Mouse (Mus musculus) frontal cortex, adult (tissue): ENCODE measurements at regions not wholly inside any gene's neighbourhood (a gene's known extent, or its start where the extent isn't known, plus 50 kb on each side); places are given as distances from the start of the nearest gene placed in this dataset.
A peak's percentile ranks its signal among the peaks of the same experiment; 100 is the strongest.

Experiments used
- ATAC-seq: cut with Nextera tagmentation; 2 replicates; pipeline ENCODE4 v1.9.2; 2017; ENCODE audit warnings: mild to moderate bottlenecking, moderate library complexity, mixed read lengths; ENCODE audit not compliant: low TSS enrichment

GRCm38 (mm10) chr2:118031662-118032061 lies 80.0 kb upstream of the Thbs1 start:
- ATAC-seq = no peak

GRCm38 (mm10) chr2:118033377-118033776 lies 78.3 kb upstream of the Thbs1 start:
- ATAC-seq = no peak

DNA sequence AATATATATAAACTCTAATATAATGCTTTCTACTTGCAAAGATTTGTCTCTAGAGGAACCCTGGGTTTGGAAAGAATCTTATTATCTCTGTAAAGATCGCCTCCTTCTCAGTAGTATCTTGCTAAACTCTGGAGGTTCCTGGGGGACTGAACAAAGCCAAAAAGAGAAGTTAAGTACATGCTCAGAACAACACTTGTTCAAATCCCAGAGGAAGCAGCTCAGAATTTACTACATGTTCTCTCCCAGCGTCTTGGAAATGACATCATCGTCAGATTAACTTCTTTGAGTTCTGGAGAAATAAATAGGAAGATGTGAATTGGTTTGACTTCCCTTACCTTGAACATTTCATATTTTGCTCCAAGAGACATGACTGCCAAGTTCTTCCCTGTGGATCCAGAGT lies 77.7 kb upstream of the Thbs1 start:
- no peak for ATAC-seq

DNA sequence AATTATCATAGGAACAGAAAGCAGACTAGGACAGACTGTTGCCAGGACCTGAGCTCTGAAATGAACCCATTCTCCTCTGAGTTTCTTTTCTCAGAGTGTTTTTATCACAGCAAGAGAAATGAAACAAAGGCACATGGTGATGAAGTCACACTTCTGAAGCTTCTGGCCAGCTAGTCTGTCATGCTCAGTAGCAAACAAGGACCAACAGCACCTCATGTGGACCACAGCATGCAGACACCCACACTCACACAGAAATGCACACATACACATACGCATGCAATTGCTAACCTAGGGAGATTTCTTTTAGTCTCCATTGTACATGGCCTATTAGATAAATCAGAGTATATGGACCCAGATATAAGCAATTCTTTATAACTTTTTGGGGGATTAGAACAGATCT lies 76.3 kb upstream of the Thbs1 start:
- ATAC-seq = no peak

DNA sequence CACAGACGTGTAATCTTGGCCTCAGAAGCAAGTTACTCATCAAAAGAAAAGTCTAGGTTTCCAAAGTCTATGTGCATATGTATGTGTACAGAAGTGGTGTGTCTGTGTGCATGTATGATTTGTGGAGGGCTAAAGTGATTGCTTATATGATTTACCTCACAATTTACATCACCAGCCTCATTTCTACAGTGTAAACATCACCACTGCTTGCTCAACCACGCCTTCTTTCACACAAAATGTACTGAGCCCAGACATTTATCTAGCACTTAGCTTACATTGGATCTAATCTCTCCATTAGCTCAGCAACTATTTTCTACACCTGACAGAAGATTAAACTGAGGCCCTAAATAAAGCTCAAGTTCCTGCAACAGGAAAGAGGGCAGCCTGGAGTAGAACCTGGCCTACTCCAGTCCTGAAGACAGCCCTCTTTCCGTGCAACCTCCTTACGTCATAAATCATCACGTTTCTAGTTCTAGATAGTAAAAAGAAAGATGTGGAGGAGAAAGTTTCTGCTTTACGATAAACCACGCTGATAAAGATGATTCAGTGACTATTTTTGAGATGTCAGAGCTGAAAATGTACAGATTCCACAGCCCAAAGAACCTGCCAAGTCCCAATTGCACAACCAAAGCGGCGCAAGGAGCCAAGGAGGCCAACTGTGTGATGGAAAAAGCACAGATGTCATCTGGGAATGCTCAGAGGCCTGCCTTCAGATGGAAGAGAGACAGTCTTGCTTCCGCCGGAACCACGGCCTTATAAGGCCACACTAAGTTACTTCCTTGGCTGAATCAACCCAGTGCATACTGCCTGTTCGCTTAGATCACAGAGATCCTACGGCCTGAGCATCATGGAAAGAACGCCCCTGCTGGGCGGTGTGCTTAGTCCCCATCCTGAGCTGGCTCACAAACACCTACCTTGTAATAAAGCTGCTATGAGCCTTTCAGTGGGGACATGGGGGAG lies 72.5 kb upstream of the Thbs1 start:
- ATAC-seq = peak; percentile 96

GRCm38 (mm10) chr2:118039819-118040206 lies 71.9 kb upstream of the Thbs1 start:
- no peak for ATAC-seq

DNA sequence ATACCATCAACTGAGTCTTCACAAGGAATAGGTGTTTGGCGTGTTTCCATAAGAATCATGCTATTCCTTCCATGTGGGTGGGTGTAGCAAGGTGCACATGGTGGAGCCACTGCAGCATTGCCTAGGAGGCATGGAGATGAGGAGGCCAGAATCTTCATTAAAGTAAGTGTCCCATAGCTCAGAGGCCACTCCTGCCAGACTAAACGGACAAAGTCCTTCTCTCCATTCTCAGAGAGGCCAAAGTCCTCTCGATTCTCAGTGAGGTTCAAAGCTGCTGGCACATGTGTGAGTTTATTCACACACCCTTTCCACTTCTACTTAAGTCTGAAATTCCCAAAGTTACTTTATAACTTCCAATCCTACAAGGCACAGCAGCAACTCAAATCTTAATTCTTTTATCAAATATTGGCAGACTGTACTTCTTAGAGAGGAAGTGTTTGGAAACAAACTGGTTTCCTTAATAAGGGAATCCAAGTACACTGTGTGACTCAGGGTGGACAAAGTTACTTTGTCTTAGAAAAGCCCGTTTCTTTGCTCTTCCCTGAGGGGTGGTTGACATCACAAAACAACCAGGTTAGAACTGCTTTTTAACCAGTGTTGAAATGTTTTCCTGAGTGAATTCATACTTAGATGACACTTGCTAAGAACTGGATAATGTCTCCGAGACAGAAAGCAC lies 69.2 kb upstream of the Thbs1 start:
- no peak for ATAC-seq

GRCm38 (mm10) chr2:118044666-118045065 lies 67.0 kb upstream of the Thbs1 start:
- ATAC-seq = no peak

- ATAC-seq = peak; percentile 38; the same call in 1 of the 2 replicates
These were observed 61.4 kb upstream of the Thbs1 start for GRCm38 (mm10) chr2:118050326-118050725.

- ATAC-seq = no peak
These were observed 60.1 kb upstream of the Thbs1 start for GRCm38 (mm10) chr2:118051610-118052009.

DNA sequence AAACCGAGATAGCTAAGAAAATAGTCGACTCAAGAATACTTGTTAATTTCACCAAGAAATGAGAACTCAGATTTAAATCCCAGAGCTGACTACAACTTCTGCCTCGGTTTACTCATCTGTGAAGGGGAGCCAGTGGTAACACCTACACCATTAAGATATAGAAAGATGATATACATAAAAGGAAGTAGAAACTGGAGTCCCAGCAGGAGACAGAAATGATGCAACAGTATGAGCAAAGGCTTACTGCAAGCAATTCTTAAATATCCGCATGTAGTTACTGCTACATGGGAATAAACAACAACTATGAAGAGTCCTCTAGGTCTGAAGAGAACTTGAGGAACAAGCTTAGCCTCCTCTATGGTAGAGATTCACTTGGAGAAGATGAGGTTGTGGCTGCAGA lies 58.2 kb upstream of the Thbs1 start:
- no peak for ATAC-seq

DNA sequence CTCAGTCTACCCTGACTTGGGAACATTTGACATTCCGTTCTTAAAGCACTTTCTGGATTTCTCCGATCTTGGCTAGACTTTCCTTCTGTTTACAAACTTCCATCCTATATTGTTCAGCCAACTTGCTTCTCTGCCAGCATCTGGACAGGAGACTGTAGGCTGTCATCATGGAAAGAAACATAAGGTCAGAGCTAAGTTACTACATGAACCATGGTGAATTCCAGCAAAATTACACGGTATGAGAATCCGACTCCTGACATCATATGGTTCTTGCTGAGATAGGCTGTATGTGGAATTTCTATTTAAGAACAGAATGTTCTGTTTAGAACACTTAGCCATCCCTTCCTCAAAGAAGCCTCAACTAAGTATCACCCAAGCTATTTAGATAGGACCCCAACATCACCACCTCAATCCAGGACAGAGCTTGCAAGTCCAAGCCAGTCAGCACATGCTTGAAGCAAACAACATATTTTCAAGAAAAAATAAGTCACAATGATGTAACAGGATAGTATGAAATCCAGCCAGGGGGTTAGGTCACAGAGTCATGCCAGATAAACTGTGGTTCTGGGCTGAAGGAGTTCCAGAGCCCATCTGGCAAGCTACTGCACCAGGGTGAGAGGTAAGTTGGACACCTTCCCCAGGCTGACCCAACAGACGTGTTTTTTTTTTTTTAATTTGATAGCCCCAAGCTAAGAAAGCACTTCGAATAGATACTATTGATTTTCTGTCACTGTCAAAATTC lies 52.9 kb upstream of the Thbs1 start:
- no peak for ATAC-seq

DNA sequence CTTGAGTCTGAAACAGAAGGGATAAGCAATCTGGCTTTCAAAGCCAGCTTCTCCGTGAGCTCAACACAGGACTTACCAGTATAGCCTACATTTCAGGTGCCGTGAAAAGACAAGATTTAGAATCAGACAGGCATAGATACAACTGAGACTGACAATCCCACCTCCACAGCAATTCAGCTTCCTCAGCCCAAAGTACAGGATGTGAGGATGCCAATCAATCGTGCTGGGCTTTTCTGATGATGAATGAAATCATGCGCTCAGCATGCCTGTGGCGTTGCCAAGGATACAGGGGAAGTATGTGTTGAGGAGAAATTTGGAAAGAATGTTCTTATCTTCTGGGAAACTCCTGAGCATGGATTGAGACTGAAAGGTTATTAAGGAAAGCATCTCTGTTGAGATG lies 50.4 kb upstream of the Thbs1 start:
- peak; percentile 70 for ATAC-seq
